Mouse (Mus musculus) thymus, postnatal 4 days (tissue): ENCODE measurements around the gene Rassf4.
"Not testable (repeated sequence)": the region's sequence is repeated elsewhere in the genome, so short reads cannot be mapped to it uniquely, and the experiment has no call there.

ENCODE experiments used
- DNase-seq: peaks from one replicate; pipeline ENCODE4 v3.0.0; 2021

The Rassf4 gene

DNA sequence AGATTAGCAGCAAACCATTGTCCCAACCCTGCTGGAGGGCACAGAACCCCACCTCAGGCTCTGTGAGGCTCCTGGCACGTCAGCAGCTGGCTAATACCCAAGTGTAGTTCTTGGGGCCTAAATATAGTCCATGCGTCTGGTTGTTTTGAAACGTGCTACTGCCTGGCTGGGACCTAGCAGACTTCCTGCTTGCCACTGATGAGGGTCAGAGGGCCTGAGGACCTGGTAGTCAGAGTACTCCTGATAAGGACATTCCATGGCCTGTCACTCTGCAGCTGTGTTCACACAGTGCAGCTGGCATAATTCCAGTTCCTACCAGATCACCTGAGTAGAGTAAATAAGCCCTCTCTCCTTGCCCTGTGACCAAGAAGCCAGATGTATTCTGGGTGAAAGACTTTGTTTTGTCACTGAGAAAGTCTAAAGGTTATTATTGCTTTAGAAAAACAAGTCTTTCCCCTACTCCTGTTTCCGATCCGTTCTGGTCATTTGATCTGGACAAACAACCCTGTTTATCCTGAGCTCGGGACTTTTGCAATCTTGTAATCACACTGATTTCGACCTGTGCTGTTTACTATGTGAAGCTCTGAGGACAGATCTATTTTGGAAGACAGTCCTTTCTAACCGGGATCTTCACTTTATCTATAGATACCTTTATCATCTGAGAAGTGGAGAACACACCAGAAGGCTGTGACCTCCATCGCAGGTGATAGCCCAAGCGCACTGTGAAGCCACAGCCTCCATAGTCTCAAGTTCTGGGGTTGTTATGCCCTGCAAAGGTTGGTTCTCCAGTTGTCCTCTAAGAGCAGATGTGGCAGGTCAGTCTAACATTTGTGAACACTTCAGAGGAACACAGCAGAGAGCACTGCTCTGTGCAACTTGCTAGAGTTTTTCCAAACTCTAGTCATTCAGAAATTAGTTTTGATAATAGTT, 38.2 kb downstream of the Rassf4 start:
- DNase-seq: no peak

DNA sequence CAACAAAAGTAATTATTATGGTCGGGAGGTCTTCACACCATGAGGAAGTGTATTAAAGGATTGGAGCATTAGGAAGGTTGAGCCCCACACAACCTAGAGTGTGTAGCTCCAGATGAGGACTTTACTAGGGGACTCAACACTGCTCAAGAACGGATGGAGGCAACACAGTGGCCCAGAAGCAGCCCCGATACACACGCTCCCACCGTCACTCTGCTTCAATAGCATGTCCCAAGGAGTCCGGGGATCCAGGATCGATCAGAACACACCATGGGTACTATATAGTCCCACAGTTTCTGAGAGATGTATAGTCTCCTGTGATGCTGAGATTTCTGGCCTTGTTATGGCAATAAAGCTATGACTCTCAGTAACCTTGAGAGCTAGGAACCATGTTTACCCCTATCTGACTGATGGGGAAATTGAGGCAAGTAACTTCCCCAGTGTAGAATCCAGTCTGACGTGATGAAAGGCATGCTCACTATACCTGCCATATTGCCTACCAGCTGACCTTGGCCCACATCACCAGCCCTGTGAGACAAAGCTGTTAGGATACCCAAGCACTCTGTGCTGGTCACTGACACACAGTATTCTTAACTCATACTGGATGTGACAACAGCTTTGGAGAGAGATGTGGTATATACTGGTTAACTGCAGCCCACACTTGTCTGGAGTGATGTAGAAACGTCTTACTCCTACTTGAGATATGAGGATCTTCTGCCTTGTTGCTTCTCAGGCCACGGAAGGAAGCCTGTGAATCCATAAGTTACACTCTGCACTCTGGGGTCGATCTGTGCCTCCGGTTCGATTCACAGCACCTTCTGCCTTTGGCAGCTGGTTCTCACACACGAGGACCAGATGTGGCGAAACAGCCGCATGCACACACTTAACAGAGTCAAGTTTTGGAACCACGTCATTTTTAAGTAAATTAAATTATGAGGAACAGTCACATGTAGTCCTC, 39.7 kb downstream of the Rassf4 start:
- DNase-seq: no peak

DNA sequence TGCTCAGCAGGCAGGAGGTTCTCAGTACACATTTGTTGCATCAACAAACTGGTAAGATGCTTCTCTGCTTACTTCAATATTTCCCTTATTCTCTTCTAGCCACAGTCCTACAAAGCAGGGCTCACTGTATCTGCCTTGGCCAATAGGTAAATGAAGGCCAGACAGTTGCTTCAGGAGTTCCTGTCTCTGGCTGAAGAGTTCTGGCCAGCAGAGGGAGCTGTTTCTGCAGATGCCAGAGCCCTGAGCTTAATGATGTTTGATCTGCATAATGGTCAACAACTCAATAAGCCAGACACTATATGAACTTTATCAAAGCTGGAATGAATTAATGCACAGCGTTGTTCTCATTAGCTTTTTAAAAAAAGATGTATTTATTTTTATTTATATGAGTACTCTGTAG, 41.6 kb downstream of the Rassf4 start:
- peak; percentile 89 for DNase-seq

DNA sequence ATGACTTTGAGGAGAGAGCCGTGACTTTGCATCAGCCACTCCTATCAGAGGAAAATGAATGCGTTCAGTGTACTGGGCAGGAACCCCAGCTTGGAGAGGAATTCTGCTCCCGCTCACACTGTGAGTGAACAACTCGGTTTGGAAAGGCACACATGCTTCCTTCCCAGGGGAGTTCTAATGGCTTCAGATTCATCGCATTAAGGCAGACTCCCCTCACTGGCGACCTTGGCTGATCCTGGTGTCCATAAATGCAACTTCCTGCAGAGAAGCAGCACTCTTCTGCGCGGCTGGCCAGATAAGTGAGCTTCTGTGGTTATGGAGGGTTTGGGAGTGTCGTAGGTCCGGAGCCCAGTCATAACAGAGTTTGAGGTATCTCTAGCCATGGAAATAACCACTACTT, 44.0 kb downstream of the Rassf4 start:
- no peak for DNase-seq

DNA sequence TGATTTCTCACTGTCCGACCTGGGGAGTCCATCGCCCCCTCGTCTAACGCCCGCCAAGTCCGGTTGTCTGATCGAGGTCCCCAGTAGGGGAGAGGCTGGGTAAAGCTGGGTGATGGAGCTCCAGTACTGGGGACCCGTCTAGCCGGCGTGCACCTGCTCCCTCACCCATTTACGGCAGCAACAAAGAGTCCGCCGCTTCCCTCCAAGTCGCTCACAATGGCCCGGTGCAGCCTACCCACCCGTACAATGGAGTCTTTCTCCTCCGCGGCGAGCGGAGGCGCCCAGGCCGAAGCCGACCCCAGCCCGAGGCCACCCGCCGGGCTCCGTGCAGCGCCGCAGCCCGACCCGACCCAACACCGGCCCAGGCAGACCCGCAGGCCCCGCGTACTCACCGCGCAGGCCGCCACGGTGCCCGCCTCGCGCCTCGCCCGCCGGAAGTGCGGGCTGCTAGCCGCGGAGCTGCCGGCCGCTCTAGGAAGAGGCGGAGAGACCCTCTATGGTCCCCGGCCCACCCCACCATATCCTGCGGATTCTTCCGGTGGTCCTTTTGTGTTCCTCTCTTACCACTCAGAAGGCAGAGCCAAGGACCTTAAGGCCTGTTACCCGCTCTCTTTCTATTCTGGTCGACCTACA, 45.1 kb downstream of the Rassf4 start, which contains the start of gene Zfp422:
Gene Zfp422, minus strand, starts transcription at position 461 of the 633 bp plus-strand sequence.
- peak; percentile 85 for DNase-seq

DNA sequence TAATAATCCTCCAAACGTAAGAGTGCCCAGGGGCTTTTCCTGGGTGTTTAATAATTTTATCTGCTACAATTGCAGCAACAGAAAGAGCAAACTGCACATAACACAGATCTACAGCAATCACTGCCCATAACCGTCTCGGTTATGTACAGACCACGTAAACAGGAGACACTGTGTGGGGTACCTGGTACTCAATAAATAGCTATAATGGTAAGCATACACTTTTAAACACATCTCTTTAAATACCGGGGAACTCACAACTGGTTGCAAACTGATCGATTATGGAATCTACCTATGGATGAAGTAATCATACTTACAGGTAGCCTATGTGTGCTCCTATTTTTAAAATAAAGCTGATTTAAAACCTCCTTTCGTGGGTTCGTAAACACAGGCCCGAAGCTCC, 45.7 kb downstream of the Rassf4 start:
- no peak for DNase-seq

DNA sequence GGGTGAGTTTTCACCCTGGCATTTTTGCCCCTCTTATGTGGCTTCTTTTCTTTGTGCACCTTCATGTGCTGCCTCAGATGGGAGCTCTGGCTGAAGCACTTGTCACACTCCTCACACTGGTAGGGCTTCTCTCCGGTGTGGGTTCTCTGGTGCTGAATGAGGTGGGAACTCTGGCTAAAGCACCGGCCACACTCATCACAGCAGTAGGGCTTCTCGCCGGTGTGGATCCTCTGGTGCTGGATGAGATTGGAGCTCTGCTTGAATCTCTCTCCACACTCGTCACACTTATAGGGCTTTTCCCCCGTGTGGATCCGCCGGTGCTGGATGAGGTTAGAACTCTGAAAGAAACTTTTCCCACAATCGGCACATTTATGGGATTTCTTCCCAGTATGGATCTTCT, 47.3 kb downstream of the Rassf4 start:
- DNase-seq: not testable (repeated sequence)

DNA sequence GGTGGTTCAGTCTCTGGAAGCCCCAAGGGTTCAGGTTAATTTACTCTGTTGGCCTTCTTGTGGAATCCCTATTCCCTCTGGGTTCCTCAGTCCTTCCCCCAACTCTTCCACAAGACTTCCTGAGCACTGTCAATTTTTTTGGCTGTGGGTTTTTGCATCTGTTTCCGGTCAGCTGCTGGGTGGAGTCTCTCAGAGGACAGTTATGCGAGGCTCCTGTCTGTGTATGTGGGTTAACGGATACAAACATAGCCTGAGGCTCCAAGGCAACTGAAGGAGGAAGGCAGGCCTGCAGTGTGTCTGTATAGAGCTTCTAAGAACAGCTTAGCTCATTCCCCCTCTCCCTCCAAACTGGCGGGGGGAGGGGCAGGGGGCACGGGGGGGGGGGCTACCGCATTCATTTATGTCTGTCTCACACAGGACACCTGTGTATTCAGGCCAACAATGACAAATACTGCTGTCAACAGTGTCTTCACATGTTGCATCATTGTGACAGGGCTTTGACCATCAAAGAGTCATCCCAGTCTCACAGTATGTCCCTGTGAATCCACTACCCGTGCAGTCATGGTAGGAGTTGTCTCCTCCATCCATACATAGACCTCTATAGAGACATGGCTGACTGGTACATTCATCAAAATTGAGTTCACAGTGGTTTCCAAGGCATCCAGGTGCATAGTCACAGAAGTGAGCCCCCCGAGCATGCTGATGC, 52.3 kb downstream of the Rassf4 start:
- DNase-seq: no peak

DNA sequence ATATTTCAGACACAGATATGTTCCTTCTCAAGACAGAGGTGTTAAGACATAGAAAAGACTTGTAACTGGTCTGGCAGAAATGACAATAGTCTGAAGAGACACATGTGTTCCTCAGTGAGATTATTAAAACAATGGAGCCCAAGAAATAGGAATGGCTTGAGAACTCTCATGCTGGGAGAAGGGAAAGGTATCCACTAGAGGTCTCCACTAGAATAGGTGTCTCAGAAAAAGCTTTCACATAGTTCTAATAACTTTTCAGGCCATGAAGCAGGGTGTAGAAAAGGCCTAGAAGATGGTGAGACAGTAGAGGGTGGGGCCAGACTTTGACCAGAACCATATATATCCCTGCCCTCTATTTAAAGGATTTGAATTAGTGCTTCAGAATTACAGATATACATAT, 55.7 kb downstream of the Rassf4 start:
- DNase-seq: no peak

DNA sequence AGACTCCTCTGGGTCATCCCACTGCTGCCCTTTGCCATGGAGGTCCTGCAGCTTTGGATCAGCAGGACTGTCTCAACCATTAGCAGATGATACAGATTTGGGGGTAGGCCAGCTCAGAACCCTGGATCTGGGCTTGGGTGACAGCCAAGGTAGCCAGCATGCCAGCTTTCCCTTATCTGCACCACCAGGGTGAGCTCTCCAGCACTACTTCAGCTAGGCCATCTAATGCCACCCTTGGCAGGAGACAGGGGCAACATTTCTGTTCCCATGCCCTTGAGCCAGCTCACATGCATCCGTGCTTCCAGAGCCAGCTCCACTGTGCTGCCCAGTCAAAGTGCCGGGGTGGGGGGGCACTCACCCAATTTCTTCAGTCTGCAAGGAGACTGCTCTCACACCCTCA, 58.0 kb downstream of the Rassf4 start:
- DNase-seq: no peak

DNA sequence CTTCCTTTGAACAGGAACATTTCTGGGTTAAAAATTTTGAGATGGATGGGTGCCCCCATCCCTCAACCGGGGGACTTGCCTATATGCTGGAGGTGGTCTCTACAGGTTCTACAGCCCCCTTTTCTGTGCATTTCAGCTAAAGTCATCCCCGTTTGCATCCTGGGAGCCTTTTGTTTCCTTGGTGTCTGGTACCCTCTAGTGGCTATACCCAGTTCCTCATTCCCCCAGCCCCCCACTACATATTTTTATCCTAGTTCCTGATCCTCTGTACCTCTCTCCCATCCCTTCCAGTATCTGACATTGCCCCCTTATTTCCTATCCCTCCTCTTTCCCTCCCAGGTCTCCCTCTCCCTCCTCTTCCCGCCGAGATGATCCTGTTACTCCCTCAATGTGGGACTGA, 66.5 kb downstream of the Rassf4 start:
- DNase-seq: no peak

DNA sequence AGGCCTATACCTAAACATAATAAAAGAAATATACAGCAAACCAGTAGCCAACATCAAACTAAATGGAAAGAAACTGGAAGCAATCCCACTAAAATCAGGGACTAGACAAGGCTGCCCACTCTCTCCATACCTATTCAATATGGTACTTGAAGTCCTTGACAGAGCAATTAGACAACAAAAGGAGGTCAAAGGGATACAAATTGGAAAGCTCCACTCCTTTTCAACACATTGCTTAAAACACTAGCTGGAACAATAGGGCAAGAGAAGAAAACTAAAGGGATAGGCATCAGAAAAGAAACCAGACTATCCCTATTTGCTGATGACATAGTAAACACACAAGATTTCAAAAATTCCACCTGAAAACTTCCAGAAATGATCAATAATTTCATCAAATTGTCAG, 72.8 kb downstream of the Rassf4 start:
- not testable (repeated sequence) for DNase-seq

DNA sequence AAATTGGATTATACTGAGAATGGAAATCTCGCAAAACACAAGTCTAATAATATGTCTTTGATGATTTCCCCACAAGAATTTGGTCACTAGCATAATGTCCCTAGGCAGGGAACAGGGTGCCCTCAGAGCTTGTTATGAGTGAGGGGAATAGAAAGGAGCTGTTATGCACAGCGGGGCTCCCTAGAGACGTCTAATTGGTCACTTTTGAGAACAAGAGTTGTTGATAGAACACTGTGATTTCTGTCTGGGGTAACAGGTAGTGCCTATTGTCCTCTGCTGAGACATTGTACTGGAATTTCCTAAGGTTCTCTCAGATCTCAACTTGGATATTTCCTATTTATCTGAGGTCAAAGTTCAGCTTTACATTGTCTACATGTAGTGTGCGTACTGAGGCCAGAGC, 89.7 kb downstream of the Rassf4 start, which contains the start of gene Olfr215:
Gene Olfr215, minus strand, starts transcription at position 101 of the 400 bp plus-strand sequence.
- DNase-seq: no peak
